Mouse (Mus musculus): ENCODE results near the gene Ak5.

- TF ChIP-seq CTCF (conservative IDR thresholded peaks at IDR 0.05; ENCODE audit: low read length) (no peak), NANOG (IDR thresholded peaks at IDR 0.05; ENCODE audit: borderline replicate concordance, low read length) (no peak), POU5F1 (IDR thresholded peaks at IDR 0.05; ENCODE audit: borderline replicate concordance, low read length) (no peak)
Observed at GRCm38 (mm10) chr3:152466849-152467248, 201.3 kb downstream of the Ak5 start.
